Mouse (Mus musculus) heart, adult 18-20 months (tissue): ENCODE measurements around the gene Hist2h2ac. TPM values are rescaled to one million over a fixed set of nuclear protein-coding genes. Genes with fewer than 3 reads are reported as not detected.
"Not testable (repeated sequence)": the region's sequence is repeated elsewhere in the genome, so short reads cannot be mapped to it uniquely, and the experiment has no call there.

Experiments
- DNase-seq, 2 experiments: peaks; one replicate each; pipeline ENCODE4 v3.0.0; 2021 to 2022; ENCODE audit warnings: mixed read lengths in 1 of 2
- total RNA-seq, 2 experiments: library from RNA; stranded (reverse); gene quantifications; 2 replicates each; pipeline ENCODE4 v1.2.3; 2021

Hist2h2ac gene
- total RNA-seq, 2 experiments from 2014 or later = 18.4 to 22.1 TPM

DNA sequence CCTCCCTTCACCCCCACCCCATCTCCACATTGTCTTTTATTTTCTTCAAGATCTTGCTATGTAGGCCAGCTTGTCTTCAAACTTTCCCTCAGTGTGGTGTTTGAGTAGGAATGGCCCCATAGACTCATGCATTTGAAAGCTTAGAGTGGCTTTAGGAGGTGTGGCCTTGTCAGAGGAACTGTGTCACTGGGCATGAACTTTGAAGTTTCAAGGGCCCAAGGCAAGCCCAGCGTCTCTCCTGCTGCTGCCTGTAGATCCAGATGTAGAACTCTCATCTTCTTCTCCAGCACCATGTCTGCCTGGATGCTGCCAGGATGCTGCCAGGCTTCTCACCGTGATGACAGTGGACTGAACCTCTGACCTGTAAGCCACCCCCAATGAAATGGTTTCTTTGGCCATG, 8.1 kb upstream of the Hist2h2ac start:
- no peak for DNase-seq

DNA sequence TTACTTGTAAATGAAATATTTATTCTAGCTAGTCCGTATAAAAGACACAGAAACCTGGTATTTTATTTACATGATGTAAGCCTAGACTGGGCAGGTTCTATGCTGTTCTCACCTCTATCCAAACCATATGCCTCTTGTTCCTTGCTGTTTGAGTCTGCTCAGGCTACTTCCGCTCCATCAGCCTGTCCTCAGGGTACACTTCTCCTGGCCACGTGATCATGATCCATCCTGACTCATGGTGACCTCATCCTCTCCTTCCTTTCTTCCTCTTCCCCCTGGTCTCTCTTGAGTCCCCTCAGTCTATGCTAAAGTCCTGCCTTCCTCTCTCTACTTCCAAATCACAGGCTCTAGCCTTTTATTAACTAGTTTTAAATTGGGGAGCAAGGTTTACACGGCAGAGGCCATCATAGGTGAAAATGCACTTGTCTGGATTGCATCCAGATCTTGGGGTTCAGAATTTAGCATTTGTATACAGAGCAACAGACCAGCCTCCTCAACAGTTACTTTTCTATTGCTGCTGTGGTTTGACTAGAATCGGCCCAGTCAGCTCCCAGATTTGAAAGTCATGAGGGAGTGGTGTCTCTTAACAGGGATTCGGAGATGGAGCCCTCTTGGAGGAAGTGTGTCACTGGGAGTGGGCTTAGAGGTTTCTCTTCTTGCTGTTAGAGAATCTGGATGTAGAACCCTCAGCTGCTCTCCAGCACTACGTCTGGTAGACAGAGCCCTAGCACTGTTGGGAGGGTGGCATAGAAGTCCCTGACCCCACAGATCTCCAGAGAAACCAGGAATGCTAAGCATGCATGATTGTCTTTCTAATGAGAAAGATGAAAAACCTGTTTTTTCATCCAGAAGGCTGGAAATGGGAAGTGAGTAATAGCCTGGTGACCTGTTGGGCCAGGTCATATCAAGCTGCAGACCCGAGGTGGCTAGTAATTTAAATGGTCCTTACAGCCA, 6.3 kb upstream of the Hist2h2ac start:
- DNase-seq = peak; percentile 39 to 75

DNA sequence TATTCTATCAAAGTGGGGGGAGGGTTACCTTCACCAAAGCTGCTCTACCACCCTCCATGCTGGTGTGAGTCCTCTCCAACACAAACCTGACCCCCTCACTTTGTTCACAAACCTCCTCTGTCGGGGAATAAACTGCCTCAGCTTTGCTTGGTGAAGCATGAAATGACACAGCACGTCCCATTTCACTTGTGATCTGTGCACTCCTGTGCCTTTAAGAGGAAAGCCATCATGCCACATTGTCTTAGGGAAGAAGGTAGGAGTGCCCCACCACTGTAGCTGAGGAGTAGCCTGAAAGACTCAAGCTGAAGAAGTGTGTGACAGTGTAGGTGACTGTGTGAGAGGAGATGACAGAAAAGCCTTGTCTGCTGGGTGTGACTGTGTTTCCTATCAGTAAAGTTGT, 4.7 kb upstream of the Hist2h2ac start:
- no peak for DNase-seq

DNA sequence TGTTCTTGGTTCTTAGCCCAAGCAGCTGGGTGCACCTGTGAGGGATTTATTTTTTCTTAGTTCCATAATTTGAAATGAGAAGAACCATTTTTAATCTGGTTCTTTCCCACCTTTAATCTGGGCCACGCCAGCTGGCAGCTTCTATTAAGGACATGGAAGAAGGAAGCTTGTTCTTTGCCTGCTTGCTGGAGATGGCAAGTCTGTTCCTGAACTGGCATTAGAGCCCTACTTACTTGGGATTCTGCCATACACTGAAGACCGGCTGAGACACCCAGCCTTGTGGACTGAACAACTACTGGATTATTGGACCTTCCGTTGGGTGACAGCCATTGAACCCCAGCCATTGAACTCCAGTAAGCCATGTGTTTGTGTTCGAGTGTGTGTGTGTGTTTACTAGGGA, 2.1 kb upstream of the Hist2h2ac start:
- no peak for DNase-seq

DNA sequence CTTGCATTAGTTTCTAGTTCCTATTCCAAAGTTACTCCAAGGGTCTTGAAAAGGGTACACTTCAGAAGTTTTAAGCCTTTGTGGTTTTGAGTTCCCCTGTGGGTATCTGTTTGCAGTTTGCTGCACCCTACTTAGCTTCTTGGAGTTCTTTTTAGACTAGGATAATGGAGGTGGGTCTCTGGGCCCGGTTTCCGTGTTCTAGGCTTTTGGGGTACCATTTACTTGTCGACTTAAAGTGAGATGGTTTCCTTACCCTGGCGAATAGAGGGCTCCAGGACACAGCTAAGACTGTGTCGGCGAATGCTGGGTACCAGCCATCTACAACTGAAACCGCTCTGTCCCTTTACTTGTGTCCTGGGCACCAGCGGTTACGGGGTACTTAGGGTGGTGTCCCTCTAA, 959 bp upstream of the Hist2h2ac start:
- DNase-seq = no peak

DNA sequence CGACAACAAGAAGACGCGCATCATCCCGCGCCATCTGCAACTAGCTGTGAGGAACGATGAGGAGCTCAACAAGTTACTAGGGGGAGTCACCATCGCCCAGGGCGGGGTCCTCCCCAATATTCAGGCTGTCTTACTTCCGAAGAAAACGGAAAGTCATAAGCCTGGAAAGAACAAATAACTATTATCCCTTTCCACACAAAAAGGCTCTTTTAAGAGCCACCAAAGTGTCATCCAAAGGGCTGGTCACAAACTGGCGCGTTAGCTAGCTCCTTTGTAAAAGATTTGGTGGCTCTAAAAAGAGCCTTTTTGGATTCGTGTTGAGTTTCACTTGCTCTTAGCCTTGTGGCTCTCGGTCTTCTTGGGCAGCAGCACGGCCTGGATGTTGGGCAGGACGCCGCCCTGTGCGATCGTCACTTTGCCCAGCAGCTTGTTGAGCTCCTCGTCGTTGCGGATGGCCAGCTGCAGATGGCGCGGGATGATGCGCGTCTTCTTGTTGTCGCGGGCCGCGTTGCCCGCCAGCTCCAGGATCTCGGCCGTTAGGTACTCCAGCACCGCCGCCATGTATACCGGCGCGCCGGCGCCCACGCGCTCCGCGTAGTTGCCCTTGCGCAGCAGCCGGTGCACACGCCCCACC, 432 bp downstream of the Hist2h2ac start:
- not testable (repeated sequence) for DNase-seq

DNA sequence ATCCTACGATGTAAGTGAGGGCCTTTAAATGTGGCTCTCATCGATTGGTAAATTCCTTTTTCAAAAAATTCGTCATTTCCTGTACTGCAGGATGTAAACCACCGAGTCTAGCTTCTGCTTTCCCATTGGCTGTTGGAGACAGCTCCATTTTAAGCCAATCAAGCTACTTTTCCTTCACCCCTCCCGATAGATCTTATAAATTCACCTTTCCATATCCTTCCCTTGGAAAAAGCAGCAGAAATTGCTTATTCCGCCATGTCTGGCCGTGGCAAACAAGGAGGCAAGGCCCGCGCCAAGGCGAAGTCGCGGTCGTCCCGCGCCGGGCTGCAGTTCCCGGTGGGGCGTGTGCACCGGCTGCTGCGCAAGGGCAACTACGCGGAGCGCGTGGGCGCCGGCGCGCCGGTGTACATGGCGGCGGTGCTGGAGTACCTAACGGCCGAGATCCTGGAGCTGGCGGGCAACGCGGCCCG, 984 bp downstream of the Hist2h2ac start, which contains the start of the genes Bola1 and Hist2h2ab:
Gene Bola1 (minus strand): TSS at position 49 of the 470 bp plus-strand sequence.
Gene Hist2h2ab (plus strand): TSS at position 205 of the 470 bp plus-strand sequence.
- DNase-seq = peak; percentile 88 to 89

DNA sequence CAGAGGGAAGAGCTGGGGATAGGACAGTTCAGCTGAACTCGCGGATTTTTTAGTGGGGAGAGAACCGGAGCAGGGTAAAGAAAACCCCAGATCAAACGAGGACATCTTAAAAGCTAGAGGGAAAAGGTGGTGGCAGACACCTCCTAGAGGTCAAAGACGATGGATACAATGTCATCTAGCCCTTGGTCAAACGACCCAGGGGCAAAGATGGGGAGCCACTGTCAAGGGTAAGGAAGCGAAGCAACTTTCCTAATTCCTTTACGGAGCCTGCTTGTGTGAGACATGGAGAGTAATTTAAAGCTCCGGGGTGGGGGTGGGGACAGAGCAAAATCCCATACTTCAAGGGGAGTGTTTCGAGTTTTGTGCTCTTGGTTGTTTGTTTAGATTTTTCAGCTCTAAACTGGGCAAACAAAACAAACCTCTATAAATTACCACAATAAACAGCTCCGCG, 1.5 kb downstream of the Hist2h2ac start:
- peak; percentile 42 to 66 for DNase-seq

DNA sequence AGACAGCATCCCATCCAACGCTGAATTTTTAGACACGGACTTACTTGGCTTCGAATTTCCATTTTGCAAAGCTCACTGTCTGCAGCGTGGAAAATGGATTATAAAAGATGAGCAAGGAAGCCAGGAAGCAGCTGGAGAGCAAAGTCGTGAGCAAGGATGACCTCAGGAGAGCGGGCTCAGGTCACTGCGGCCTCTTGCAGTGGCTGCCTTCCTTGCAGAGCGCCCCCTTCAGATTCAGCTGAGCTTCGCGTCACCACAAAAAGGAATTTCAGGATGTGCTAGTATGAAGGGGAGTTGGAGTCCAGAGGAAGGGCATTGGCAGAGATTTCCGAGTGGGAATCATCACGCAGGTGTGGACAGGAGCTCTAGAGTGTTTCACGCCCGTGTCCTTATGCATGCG, 11.4 kb downstream of the Hist2h2ac start:
- peak in 1 of 2 experiments; percentile 18 for DNase-seq

DNA sequence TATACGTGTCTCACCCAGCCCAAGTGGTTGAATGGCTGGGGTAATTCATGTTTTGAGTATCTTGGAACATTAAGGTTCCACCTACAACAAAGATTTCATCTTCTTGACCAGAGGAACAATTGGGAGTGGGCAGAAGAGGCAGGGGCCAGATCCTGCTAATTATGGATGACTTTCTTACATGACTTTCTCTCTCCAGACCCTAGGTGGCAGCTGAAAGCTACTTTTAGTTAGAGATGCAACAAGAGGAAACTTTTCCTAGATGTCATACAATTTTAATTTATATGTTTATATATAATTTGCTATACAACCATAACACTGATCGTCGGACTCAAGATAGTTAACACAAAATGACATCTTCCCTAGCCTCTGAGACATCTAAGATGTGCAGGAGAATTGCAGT, 12.9 kb downstream of the Hist2h2ac start:
- DNase-seq = no peak

DNA sequence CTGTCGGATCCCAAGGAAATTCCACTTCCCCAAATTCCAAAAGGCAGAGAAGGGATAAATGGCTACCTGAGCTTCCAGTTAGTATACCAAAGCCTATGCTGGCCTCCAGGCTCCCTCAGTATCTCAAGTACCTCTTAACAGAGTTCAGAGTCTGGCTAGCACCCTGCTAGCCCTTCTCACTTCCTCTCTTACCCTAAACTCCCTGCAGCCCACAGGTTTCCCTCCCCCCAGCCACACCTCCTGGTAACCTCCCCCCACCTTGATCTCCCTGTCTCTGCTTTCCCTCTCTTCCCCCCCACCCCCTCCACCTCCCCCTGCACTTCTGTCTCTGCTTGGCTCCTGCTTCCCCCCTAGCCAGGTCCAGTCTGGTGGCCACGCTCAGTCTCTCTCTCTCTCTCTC, 20.9 kb downstream of the Hist2h2ac start:
- no peak for DNase-seq

DNA sequence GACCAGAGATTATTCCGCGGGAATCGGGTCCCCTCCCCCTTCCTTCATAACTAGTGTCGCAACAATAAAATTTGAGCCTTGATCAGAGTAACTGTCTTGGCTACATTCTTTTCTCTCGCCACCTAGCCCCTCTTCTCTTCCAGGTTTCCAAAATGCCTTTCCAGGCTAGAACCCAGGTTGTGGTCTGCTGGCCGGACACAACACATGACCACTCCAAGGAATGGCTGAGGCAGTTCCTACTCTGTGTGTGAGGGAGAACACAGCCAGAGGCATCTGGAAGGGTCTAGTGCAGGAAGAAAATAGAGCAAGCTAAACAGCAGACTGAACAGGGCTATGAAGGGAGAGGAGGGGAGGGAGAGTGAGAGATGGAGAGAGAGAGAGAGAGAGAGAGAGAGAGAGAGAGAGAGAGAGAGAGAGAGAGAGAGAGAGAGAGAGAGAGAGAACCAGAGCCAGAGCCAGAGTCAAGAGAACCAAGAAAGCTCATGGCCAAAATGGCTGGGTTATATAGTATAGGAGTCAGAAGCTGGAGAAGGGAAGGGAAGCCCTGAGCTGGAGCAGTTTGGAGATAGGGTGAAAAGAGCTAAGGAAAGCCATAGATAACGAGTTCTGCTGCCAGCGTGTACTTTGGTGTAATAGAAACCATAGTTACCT, 22.0 kb downstream of the Hist2h2ac start:
- not testable (repeated sequence) for DNase-seq

DNA sequence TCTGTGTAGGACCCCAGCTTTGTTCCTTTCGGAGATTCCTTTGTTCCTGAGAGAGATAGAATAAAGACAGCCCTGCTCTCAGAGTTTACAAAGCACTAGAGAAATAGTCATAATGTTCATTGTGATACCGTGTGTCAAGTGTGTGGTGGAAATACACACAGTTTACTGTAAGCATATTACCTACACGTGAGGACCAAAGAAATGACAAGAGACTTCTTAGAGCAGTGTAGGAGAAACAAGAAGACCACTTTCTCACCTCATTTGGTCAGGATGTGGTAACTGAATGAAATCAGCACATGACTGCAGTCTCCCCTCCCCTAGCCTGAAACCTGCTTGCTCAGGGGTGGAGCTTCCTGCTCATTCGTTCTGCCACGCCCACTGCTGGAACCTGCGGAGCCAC, 22.5 kb downstream of the Hist2h2ac start:
- no peak for DNase-seq

DNA sequence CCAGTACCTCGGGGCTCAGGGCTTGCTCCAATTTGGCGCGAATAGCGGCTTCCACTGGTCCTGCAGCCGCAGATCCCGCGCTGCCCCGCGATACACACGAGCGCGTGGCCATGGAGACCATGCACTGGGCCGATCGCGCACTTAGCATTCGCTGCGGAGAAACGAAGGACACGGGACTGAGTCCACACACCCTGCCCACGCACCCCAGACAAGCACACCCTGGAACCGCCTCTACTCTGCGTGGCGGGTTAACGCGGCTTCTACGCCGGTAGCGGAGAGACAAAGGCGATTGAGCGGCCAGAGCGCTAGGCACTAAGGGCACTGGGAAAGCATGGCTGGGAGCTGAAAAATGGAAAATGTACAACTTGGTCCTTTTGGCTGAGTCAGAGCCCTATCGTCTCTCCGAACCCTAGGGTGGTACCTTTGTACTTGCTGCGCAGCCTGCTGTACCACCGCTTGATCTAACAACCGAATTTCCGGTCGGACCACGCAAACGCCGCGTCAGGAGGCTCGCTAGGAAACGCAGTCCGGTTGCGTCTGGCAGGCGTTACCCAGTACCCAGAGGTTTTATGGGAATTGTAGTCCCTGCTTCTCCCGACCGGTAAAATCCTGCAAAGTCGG, 23.4 kb downstream of the Hist2h2ac start:
- peak; percentile 91 to 94 for DNase-seq

DNA sequence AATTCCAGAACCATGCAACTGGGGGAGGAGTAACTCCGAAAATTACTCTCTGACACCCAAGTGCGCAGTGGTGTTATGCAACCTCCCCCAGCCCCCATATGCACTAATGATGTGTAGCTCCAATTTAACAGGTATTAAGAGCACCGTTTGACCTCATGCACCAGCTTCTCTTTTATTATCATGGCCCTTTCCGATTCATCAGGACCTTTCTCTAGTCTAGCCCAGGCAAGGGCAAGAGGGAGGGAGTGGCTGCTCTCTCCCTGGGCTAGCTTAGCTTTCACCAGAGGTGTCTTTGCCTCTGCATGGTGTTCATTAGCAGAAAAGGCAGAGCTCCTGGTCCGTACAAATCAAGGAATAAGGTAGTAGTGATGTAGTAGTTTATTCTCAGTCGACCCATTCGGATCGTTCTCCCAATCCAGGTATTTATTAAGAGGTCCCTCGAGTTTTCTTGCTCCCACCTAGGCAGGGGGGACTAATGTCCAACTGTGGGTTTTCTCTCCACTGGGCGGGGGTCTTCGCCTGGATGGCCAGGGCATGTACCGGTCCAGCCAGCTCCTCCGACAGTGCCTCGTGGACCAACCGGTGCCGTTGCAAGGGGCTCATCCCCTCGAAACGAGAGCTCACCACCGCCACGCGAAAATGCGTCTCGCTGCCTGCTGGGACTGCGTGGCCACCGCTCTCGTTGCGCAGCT, 24.1 kb downstream of the Hist2h2ac start:
- no peak for DNase-seq

DNA sequence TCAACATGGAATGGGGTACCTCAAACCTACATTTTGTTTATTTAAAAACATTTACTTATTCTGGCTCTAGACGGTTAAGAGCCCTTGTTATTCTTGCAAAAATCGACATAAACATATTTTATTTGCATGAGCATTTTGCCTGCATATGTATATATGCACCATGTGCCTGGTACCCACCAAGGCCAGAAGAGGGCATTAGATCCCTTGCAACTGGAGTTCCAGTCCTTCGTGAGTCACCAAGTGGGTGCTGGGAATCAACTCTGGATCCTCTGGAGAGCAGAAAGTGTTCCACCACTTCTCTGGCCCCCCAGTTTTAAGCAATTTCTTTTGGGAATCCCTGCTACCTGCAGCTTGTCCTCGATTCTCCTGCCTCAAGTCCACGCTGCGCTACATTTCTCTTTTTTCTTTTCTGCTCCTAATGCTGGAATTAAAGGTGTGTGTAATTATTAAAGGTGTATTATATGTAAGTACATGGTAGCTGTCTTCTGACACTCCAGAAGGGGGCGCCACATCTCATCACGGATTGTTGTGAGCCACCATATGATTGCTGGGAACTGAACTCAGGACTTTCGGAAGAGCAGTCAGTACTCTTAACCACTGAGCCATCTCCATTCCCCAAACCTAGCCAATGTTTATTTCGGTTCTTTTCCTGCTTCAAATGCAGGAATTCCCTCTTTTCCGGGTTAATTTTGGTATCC, 24.9 kb downstream of the Hist2h2ac start:
- no peak for DNase-seq

DNA sequence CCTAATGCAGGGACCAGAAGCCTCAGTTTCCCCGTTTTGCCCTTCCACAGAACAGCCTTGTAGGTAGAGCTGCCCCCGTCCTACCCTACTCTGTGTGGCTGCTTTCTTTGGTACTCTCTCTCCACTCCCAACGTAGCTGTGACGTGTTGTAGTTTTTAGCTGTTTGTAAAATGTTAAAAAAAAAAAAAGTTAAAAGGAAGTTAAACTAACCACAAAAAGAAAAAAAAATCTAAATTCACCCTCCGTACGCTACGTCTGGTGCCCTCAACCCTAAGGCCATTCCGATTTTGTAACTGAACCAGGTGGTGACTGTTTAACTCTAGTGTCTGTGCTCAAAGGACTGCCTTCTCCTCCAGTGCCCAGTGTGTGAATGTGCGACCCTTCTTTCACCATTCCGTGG, 25.7 kb downstream of the Hist2h2ac start:
- no peak for DNase-seq

DNA sequence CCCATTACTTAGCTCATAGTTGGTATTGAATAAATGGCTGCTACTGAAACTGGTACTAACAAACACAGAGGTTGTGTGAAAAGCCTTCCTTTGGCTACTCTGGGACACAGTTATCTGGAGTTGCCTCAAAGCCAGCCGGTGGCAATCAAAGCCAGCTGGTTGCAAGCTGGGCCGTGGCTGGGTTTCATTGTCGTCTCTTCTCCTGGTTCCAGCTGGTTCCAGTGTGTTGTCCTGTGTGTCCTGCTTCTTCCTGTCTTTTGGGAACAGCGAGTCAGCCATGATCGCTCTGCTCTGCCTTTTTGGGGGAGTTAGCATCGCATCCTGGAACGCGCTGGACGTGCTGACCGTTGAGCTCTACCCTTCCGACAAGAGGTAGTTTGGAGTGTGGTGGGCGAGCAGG, 27.7 kb downstream of the Hist2h2ac start:
- DNase-seq = no peak

DNA sequence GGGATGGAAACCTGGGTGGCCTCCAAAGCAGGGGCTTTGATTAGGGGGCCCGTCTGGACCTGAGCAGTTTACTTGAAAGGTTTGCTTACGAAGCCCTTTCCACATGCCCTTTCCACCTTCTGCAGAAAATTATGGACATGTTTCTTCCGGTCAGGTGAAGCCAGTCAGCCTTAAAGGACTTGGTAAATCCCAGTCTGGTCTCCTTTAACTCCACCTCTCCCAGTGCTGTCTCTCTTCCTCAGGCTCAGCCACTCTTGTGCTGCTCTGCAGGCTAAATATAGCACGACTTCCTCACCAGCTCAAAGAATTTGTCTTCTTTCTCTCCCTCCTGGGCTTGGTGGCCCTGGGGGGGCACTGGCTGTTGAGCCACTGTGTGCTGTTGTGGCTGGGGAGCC, 38.3 kb downstream of the Hist2h2ac start:
- peak in 1 of 2 experiments; percentile 20 for DNase-seq

DNA sequence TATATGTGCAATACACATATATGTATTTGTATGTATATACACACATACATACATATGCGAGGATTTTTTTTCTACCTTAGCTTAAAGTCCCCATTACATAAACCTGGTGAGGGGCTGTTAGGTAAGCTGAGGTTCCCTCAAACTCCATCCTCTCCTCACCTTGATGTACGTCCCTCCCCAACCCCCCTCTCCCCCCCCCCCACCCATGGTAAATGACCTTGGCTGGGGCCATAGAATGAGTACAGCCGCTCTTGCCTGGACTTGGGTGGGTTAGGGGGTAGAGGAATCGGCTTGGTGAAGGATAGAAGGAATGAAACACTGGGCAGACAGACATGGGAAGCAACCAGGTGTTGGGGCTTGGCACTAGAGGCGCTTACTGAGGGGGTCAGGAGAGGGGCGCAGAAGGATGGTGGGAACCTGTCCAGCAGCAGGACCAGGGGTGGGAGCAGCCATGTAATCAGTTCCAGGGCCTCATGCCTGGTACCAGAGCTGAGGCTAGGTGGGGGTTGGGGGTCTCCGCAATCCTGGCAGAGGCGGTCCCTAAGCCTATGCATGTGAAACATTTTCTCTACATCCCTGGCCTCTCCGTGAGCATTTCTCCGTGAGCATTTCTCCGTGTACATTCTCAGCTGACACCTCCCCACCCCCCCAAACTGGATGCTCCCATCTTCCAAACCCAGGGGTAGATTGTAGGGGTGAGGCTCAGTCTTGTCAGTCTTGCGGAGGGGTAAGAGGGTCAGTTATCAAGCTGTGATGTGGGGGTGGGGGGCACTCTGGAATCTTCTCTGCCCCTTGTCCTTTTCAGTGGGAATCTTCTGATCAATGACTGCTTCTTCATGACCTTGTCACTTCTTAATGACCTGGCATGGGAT, 38.9 kb downstream of the Hist2h2ac start:
- no peak for DNase-seq
